Mouse (Mus musculus): ENCODE data around the gene Trpm8. TPM values are rescaled to one million over a fixed set of nuclear protein-coding genes. Genes with fewer than 3 reads are reported as not detected.

Gene Trpm8
- total and polyA plus RNA-seq, 2 experiments from 2014 or later: 0.36 to 0.38 TPM

DNA sequence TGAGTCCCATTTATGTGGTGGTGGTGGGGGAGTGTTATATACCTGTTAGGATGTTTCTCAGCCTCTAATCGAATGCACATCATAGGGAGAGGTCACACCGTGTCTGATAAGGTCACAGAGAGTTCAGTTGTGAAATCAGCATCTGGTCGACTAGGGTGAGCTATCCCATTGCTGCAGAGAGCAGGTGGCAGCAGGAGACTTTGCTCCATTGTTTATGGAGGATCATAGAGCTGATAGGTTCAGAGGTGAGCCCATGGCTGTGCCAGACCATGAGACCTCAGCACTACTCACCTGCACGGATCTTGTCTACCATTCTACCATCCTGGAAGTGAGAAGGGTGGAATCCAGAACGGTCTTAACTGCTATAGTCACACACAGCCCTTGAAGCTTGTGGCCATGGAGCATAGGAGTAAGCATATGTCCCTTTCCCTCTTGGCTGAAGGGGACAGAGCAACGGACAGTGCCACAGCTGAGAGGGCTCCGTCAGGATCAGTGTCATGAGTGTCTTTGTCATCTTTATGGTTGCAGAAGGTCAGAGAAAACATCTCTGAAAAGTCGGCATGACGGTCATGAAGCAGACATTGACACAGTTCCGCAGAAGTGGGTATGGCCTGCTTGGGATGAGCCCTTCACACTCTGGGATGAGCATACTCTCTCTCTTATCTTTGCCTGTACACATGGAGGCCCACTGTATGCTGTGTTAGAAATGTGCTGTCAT, 6.9 kb downstream of the Trpm8 start:
- H3K27me3 ChIP-seq (ENCODE audit: insufficient read depth, low read length): no peaks in the 10 kb centered on the region
- peaks cover 64% of the 10 kb centered on the region for H3K9me3 ChIP-seq (ENCODE audit: low read length)
- no peak overlapping the region for H3K27ac ChIP-seq (ENCODE audit: low read depth, low read length)
- WGBS: 63% methylated on average over 10 of the region's 10 CpGs
- no peak for TF ChIP-seq CTCF (IDR thresholded peaks at IDR 0.05; ENCODE audit: low read depth)
- ATAC-seq (no peak), DNase-seq (no peak)
- no peak overlapping the region for H3K4me3 ChIP-seq (ENCODE audit: low read depth, low read length)
- no peaks in the 10 kb centered on the region for H3K36me3 ChIP-seq (ENCODE audit: insufficient read depth)
- H3K9ac ChIP-seq: no peak overlapping the region
- no peak overlapping the region for H3K4me2 ChIP-seq (ENCODE audit: low read depth)
- H3K4me1 ChIP-seq (ENCODE audit: insufficient read depth): no peaks in the 10 kb centered on the region

- Histone ChIP-seq H3K4me1 (ENCODE audit: insufficient read depth) (no peaks in the 10 kb centered on the region), H3K36me3 (ENCODE audit: insufficient read depth) (no peaks in the 10 kb centered on the region), H3K4me3 (ENCODE audit: low read depth, low read length) (no peak overlapping the region), H3K9me3 (ENCODE audit: low read length) (peaks cover 69% of the 10 kb centered on the region), H3K27me3 (ENCODE audit: insufficient read depth, low read length) (no peaks in the 10 kb centered on the region), H3K4me2 (ENCODE audit: low read depth) (no peak overlapping the region), H3K27ac (ENCODE audit: low read depth, low read length) (no peak overlapping the region), H3K9ac (no peak overlapping the region)
- DNase-seq: no peak
- ATAC-seq: no peak
- peak; percentile 55 for TF ChIP-seq CTCF (IDR thresholded peaks at IDR 0.05; ENCODE audit: low read depth)
- WGBS: 62% methylated on average over 7 of the region's 7 CpGs
Measured at GRCm38 (mm10) chr1:88284946-88285320, 7.5 kb downstream of the Trpm8 start.

- Histone ChIP-seq H3K4me2 (ENCODE audit: low read depth) (no peak overlapping the region), H3K9me3 (ENCODE audit: low read length) (peaks cover 76% of the 10 kb centered on the region), H3K36me3 (ENCODE audit: insufficient read depth) (no peaks in the 10 kb centered on the region), H3K27me3 (ENCODE audit: insufficient read depth, low read length) (no peaks in the 10 kb centered on the region), H3K9ac (no peak overlapping the region), H3K4me3 (ENCODE audit: low read depth, low read length) (no peak overlapping the region), H3K4me1 (ENCODE audit: insufficient read depth) (no peaks in the 10 kb centered on the region), H3K27ac (ENCODE audit: low read depth, low read length) (no peak overlapping the region)
- no peak for TF ChIP-seq CTCF (IDR thresholded peaks at IDR 0.05; ENCODE audit: low read depth)
- WGBS: 71% methylated on average over 5 of the region's 5 CpGs
- no peak for DNase-seq
- no peak for ATAC-seq
Measured at GRCm38 (mm10) chr1:88285652-88286051, 8.2 kb downstream of the Trpm8 start.

DNA sequence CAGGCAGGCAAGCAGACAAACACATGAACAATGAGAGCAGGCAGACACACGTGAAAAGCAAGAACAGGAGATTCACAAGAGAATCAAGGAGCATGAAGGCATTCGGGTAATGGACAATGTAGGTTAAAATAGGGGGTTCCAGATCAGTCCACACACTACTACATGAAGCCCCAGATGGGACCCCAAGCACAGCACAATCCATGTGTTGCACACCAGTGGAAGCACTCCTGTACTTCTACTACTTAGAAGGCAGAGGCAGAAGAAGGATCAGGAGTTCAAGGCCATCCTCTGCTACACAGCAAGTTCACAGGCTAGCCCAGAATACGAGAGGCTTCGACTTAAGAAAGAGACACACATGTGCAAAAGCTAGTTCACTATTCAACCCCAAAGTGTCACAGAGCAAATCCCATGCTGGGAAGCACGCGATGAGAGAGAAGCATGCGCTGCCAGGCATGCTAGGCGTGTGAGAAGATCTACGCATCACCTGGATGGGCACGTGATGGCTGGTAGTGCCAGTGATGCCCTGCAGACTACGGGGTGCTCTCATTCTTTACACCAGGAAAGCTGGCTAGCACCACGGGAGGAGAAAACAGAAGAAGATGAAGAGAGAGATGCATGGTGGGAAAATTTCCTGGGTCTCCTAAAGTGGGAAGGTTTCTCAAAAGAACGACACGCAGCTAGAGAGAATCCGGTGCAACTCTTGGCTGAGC, 8.8 kb downstream of the Trpm8 start:
- H3K9me3 ChIP-seq (ENCODE audit: low read length): peaks cover 76% of the 10 kb centered on the region
- DNase-seq: no peak
- TF ChIP-seq CTCF (IDR thresholded peaks at IDR 0.05; ENCODE audit: low read depth): no peak

DNA sequence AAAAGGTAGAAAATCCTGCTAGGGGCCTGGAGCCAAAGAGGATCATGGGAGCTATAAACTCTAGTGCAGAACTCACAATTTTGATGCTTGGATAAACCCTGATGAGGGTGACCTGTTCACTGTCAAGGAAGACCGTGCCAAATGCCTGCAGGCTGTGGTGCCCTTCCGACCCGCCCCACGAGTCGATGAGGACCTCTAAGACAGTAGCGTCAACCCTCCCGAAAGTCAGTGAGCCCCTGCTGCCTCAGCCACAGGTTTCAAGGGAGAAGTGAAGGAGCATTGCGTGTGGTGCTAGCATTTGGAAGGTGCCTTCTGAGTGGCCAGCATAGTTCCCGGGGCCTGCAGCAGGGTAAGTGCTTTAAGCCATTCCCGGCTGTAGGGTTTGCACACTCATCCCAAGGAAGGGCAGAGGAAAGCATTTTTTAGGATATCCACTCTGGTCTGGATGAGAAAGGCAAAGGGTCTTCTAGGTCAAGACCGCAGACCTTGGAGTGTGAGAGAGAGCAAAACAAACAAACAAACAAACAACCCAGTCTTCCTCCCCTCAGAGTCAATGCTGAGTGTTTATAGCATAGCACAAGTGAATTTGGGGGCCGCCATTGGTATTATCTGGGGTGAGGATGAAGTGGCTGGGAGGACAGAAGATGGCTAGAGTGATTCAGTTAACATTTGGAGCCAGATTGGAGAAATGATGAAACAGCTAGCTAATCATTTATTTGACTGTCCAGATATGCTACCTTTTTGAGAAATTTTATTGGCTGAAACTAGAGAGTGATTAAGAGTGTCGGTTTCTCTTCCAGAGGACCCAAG, 9.6 kb downstream of the Trpm8 start:
- Histone ChIP-seq H3K27me3 (ENCODE audit: insufficient read depth, low read length) (no peaks in the 10 kb centered on the region), H3K36me3 (ENCODE audit: insufficient read depth) (no peaks in the 10 kb centered on the region), H3K4me2 (ENCODE audit: low read depth) (no peak overlapping the region), H3K27ac (ENCODE audit: low read depth, low read length) (no peak overlapping the region), H3K9ac (no peak overlapping the region), H3K4me3 (ENCODE audit: low read depth, low read length) (no peak overlapping the region), H3K9me3 (ENCODE audit: low read length) (peaks cover 71% of the 10 kb centered on the region), H3K4me1 (ENCODE audit: insufficient read depth) (no peaks in the 10 kb centered on the region)
- TF ChIP-seq CTCF (IDR thresholded peaks at IDR 0.05; ENCODE audit: low read depth): no peak
- DNase-seq (no peak), ATAC-seq (no peak)
- 75% methylated on average over 13 of the region's 13 CpGs for WGBS

More for the DNA sequence above, 8.8 kb downstream of the Trpm8 start:
- Histone ChIP-seq H3K4me2 (ENCODE audit: low read depth) (no peak overlapping the region), H3K27me3 (ENCODE audit: insufficient read depth, low read length) (no peaks in the 10 kb centered on the region), H3K9ac (no peak overlapping the region), H3K4me1 (ENCODE audit: insufficient read depth) (no peaks in the 10 kb centered on the region), H3K27ac (ENCODE audit: low read depth, low read length) (no peak overlapping the region), H3K4me3 (ENCODE audit: low read depth, low read length) (no peak overlapping the region), H3K36me3 (ENCODE audit: insufficient read depth) (no peaks in the 10 kb centered on the region)
- no peak for ATAC-seq
- 85% methylated on average over 15 of the region's 15 CpGs for WGBS

- ATAC-seq: no peak
- no peaks in the 10 kb centered on the region for H3K27me3 ChIP-seq (ENCODE audit: insufficient read depth, low read length)
- H3K4me3 ChIP-seq (ENCODE audit: low read depth, low read length): no peak overlapping the region
- H3K9ac ChIP-seq: no peak overlapping the region
- 39% methylated on average over 5 of the region's 5 CpGs for WGBS
- no peaks in the 10 kb centered on the region for H3K36me3 ChIP-seq (ENCODE audit: insufficient read depth)
- no peak overlapping the region for H3K4me2 ChIP-seq (ENCODE audit: low read depth)
- H3K4me1 ChIP-seq (ENCODE audit: insufficient read depth): no peaks in the 10 kb centered on the region
- no peak overlapping the region for H3K27ac ChIP-seq (ENCODE audit: low read depth, low read length)
- TF ChIP-seq CTCF (IDR thresholded peaks at IDR 0.05; ENCODE audit: low read depth): peak; percentile 84
- H3K9me3 ChIP-seq (ENCODE audit: low read length): peaks cover 68% of the 10 kb centered on the region
- DNase-seq: peak; percentile 74
Measured at GRCm38 (mm10) chr1:88287697-88287980, 10.2 kb downstream of the Trpm8 start.

All from forebrain, postnatal 0 days (tissue).